Mouse (Mus musculus) embryonic fibroblast, embryonic 13.5 days (primary cell): ENCODE measurements around the gene Tbkbp1. TPM values are rescaled to one million over a fixed set of nuclear protein-coding genes. Genes with fewer than 3 reads are reported as not detected.

Source experiments
- H3K27ac ChIP-seq: 2 replicates; pipeline ENCODE4 v1.5.1; 2012; ENCODE audit warnings: low read length, control low read depth, inconsistent platforms; ENCODE audit not compliant: insufficient read depth
- H3K4me1 ChIP-seq: 2 replicates; pipeline ENCODE4 v1.6.1; 2011; ENCODE audit warnings: low read length; ENCODE audit not compliant: control insufficient read depth, insufficient read depth
- H3K4me3 ChIP-seq: 2 replicates; pipeline ENCODE4 v1.5.1; 2011; ENCODE audit warnings: mild to moderate bottlenecking, control low read depth, low read length; ENCODE audit not compliant: insufficient read depth
- CTCF ChIP-seq: IDR thresholded peaks from 2 replicates; pipeline ENCODE4 v1.5.1; 2011; ENCODE audit warnings: mild to moderate bottlenecking, control low read depth, low read length, moderate library complexity, borderline replicate concordance; ENCODE audit not compliant: insufficient read depth
- POLR2A ChIP-seq: IDR thresholded peaks from 2 replicates; pipeline ENCODE4 v1.6.1; 2011; ENCODE audit warnings: low read depth, mild to moderate bottlenecking, control low read depth, low read length, moderate library complexity
- polyA plus RNA-seq: library from polyadenylated mRNA; stranded (reverse); fragments of >200 nt; gene quantifications from 2 replicates; pipeline ENCODE4 v1.2.4, GENCODE M21; 2011; ENCODE audit warnings: low read depth; ENCODE audit not compliant: missing spikeins, insufficient read length

The Tbkbp1 gene
- polyA plus RNA-seq, 1 experiment = 12.1 TPM

DNA sequence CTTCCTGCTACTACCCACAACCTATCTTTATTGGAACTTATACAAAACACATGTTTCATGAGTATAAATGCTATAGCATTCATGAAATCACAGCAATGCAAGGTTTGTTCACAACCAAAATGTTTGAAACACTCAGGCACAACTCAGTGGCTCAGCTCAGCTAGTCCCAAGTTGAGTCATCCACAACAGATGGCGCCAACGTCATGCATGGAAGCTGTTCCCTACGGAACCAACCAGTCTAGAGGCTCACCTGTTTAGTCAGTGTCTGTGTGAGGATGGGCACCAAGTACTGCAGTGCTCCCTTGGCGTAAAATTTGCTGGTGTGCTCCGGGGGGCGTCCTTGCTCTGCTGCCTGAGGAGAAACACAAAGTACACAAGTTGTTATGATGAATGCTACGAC, 24.2 kb upstream of the Tbkbp1 start:
- TF ChIP-seq POLR2A (no peak), CTCF (no peak)
- no peak overlapping the region for H3K27ac ChIP-seq

DNA sequence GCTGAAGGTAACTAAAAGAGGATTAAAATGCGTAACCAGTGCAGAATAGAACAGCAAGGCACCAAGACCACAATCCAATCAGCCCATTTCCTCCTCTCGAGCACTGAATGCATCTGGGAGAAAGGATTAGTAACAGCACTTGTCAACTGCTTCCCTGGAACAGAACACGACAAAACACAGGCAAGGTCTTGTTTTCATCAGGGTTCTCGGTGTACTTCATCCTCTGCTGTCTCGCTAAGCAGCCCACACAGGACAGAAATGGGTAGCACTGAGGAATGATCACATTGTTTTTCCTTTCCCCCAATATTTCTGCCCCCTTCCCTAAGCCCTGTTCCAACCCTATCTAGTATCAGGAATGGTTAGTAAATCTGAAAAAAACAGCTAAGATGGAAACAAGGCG, 9.0 kb upstream of the Tbkbp1 start:
- Histone ChIP-seq H3K27ac (no peak overlapping the region), H3K4me1 (no peaks in the 10 kb centered on the region), H3K4me3 (no peak overlapping the region)
- TF ChIP-seq CTCF (no peak), POLR2A (no peak)

More for the DNA sequence above, 24.2 kb upstream of the Tbkbp1 start:
- Histone ChIP-seq H3K4me3 (no peak overlapping the region), H3K4me1 (no peaks in the 10 kb centered on the region)

DNA sequence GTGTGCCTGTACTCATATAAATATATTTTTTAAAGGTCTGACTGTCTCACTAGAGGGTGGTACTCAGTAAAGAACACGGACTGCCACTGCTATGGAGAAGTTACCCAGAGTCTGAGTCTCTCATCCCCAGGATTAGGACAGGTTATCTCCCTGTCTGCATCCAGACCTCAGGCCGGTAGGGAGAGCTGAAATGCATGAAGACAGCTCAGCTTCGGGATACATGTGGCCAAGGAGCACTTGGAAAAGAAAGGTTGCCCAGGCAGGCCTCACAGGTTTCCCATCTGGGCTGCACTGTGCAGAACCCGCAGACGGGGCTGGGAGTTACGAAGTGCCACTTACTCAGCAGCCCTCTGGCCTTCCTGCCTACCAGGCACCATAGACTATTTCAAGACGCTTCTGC, 5.7 kb upstream of the Tbkbp1 start:
- TF ChIP-seq CTCF (no peak), POLR2A (no peak)
- H3K27ac ChIP-seq = no peak overlapping the region

DNA sequence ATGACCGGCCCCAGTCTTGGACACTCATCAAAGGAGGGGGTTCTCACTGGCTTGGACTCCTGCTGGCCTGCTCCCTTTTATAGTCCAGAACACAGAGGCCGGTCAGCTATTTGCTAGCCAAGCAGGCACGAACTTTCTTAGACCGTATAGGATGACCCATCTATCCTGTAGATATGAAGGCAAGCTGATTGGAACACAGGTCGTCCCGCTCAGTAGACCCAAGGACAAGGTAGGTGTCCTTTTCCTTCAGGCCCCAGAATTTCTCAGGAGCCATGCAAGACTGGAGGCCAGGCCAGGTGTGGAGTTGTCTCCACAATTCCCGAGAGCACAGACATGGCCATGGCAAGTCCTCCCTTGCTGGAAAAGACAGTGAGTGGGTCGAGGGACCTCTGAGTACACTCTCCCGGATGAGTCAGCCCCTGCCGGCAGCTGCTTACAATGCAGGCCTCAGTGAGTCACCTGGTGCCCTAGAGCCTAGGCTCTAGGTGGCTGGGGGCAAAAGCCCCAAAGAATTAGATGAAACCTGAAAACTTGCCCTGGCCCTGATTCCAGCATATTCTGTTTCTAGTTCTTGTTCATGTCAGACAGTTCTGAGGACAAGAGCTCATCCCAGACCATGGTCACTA, 1.5 kb upstream of the Tbkbp1 start:
- TF ChIP-seq POLR2A (no peak), CTCF (no peak)
- Histone ChIP-seq H3K4me1 (peaks cover 14% of the 10 kb centered on the region), H3K4me3 (no peak overlapping the region), H3K27ac (no peak overlapping the region)

More for the DNA sequence above, 5.7 kb upstream of the Tbkbp1 start:
- peaks cover 9% of the 10 kb centered on the region for H3K4me1 ChIP-seq
- no peak overlapping the region for H3K4me3 ChIP-seq

DNA sequence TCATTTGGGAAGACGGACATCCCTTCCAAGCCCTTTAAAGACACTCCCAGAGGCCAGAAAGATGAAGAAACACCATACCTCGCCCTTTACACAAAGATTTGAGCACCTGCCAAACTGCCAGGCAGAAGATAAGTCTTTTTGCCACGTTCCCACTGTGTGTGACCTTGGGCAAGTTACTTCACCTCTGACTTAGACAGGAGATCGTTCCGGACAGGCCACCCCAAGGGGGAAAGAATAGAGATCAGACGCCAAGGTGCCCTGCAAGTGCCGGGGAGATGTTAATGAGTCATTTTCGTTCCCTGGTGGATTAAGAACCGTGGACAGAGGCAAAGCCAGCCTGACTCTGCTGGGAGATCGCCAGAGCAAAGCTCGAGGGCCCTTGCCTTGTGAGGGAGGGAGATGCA, 730 bp upstream of the Tbkbp1 start:
- H3K4me1 ChIP-seq = peaks cover 14% of the 10 kb centered on the region
- H3K4me3 ChIP-seq = no peak overlapping the region
- TF ChIP-seq POLR2A (no peak), CTCF (no peak)
- no peak overlapping the region for H3K27ac ChIP-seq

DNA sequence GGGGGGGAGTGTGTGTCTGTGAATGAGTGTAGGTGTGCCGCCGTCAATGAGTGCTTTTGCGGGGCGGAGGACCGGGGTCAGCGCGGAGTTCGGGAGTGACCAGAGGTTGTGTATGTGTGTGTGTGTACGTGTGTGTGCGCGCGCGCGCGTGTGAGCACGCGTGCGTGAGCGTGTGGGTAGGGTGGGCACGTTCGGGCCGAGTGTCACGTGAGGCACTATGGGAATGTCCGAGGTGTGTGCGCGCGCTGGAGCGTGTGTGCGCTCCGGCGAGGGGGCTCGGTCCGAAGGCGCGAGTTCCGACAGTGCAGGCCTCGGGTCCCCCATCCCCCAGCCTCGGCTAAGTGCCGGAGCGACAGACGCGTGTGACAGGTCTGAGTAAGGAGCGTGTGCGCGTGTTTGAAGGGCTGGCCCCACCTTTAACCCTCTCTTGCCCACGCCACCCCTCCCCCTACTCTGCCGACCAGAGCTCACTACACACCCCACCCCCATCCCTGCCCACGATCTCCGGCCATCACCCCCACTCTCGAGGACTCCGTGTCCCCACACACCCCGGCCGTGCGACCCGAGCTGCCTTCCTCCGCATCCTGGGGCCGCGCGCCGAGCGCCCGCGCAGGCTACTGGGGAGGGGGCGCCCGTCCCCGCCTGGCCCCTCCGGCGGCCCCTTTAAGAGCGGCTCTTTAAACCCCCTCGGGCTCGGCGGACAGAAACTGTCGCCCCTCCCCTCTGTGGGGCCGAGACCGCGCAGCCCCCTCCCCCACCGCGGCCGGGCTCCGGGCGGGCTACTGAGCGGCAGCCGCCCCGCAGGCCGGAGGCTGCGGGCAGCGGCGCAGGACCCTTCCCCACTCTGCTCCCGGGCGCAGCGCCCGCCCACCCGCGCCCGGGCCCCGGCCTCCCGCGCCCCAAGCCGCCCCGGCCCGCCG, 624 bp downstream of the Tbkbp1 start:
- peaks cover 14% of the 10 kb centered on the region for H3K4me1 ChIP-seq

DNA sequence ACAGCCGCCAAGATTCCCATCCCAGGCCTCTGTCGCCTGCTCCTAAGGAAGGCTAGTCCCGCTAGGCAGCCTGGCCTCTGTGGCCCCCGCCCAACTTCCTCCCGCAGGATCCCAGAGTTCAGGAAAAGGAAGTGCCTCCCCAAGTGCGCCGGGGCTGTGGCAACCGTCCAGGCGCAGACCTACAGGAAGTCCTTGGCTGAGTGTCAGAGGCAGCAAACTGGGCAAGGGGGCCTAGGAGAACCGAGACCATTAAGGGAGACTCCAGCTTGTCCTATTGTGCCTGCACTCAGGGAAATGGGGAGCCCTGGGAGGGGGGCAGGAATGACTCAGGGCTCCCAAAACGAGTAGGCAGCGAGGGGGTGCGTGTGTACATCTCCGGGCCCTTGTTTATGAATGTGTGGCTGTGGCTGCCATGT, 1.3 kb downstream of the Tbkbp1 start:
- peaks cover 14% of the 10 kb centered on the region for H3K4me1 ChIP-seq
- H3K27ac ChIP-seq = peak overlapping the region; percentile 20
- peak overlapping the region; percentile 75 for H3K4me3 ChIP-seq
- TF ChIP-seq CTCF (no peak), POLR2A (0 out of 2 replicates have a peak, but pooled peaks have one; percentile 25)

More for the DNA sequence above, 624 bp downstream of the Tbkbp1 start:
- H3K4me3 ChIP-seq = peak overlapping the region; percentile 75
- peak overlapping the region; percentile 45 for H3K27ac ChIP-seq
- no peak for TF ChIP-seq CTCF
- TF ChIP-seq POLR2A = peak; percentile 64; the same call in 1 of the 2 replicates

DNA sequence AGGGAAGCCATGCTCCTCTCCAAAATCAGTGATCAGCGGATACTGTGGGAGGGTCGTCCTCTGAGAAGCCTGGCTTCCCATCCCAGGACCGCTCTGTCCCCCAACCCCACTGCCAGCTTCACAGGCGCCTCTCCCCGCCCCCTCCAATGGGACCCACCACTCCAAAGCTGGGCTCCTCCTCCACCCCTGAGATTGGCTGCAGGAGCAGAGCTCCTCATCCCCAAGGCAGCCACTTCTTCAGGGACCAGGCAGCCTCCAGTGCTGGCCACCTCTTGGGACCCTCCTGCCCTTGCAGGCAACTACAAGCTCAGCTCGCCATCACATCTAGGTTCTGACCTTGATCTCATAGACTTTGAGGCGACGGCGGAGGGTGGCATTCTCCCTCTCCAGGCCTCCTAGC, 2.3 kb downstream of the Tbkbp1 start:
- H3K4me1 ChIP-seq = peaks cover 14% of the 10 kb centered on the region
- no peak for TF ChIP-seq CTCF
- no peak for TF ChIP-seq POLR2A
- H3K27ac ChIP-seq = no peak overlapping the region
- no peak overlapping the region for H3K4me3 ChIP-seq

DNA sequence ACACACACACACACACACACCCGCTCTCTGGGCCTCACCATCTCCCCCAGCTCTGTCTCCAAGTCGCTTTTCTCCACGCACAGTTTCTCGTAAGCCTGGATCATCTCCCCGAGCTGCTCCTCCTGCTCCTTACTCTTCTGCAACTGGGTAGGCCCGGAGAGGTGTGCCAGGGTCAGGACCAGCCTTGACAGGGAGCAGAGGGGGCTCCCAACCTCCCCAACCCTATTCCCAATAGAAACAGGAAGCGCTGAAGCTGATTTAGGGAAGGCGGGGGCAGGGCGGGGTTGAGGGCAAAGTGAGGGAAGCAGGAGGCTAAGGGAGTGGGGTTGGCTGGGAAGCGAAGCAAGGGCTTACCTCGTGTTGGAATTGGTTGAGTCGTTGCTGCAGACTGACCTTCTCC, 2.7 kb downstream of the Tbkbp1 start:
- TF ChIP-seq POLR2A (no peak), CTCF (no peak)
- Histone ChIP-seq H3K27ac (no peak overlapping the region), H3K4me1 (peaks cover 14% of the 10 kb centered on the region), H3K4me3 (no peak overlapping the region)

DNA sequence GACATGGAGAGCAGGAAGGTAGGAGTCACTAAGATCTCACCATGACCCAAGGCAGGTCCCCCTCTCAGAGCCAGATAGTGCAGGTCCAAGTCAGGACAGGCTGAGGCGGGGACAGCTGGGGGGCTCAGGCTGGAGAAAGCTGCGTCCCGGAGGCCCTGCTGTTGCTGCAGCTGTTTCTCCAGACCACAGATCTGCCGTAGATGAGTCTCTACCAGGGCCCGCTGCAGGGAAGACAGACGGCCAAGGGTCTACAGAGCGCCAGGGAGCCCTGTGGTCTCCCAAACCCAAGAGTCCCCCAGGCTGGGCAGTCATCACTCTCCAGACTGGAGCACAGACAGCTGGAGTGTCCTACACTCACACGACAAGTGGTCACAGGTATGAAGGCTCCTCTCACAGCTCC, 4.0 kb downstream of the Tbkbp1 start:
- peaks cover 7% of the 10 kb centered on the region for H3K4me1 ChIP-seq
- H3K4me3 ChIP-seq = no peak overlapping the region
- TF ChIP-seq CTCF (no peak), POLR2A (no peak)
- no peak overlapping the region for H3K27ac ChIP-seq
